Mouse (Mus musculus): ENCODE measurements around the gene Dlx1. TPM values are rescaled to one million over a fixed set of nuclear protein-coding genes. Genes with fewer than 3 reads are reported as not detected.

The Dlx1 gene
- 0.16 and 0.19 TPM in 2 replicates for polyA plus RNA-seq (2012; rRNA removed)

DNA sequence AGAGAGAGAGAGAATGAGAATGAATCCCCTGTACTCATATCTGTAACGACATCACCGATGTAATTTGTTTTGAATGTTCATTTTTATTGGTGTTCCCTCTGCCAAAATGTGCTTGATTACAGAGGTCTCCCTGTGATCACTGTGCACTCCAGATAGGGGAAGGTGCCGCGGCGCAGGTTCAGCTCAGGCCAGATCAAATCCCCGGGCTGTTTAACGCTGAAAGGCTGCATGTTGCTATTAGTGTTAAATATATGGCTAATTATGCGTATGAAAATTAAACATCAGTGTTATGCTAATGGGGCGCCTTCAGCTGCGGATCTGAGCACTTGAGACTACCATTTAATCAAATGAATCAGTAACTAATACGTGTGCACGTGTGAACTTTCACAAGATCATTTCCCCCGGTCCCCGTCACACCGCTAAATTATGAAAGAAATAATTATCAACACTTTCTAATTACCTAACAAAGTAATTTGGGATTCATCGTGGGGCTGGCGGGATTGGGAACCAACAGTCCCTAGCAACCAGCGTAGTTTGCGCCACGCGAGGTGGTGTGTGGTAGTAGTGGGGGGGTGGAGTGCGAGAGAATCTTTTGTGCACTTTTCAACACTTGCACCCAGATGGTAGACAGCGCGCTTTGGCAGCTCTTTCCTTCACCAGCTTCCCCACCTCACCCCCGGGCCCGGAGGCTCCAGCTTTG, at the start of gene Dlx1:
TSS of gene Dlx1 (plus strand) at position 100 of the 700 bp plus-strand sequence.

DNA sequence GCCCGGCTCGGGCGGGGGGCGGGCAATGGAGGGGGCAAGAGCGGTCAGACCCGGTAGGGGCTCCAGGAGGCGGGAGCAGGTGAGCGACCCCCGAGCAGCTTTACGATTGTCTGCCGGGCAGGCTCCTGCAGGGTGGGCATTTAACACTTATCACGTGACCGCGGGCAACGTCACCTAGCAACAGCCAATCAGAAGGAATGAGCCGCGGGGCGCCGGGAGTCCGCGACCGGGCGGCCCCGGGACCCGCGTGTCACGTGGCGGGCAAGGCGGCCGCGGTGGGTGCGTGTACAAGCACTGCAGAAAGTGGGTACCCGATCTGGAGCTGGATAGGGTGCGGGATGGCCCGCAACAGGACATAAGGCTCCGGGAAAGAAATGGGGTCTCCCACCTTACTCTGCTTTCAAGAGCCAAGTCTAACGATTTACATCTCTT, 18.7 kb downstream of the Dlx1 start, which contains the start of gene Dlx2:
TSS of gene Dlx2 (minus strand) at position 115 of the 432 bp plus-strand sequence.

Other genes with a start within 250 kb of the Dlx1 start
- gene Slc25a12, start 160.4 kb upstream of the Dlx1 start, polyA plus RNA-seq (2012; rRNA removed) = 13.6 and 14.7 TPM in 2 replicates
- gene Hat1, start 139.2 kb upstream of the Dlx1 start, polyA plus RNA-seq (2012; rRNA removed) = 31.8 and 35.3 TPM in 2 replicates
- 42.9 and 45.8 TPM in 2 replicates for gene Metap1d, start 74.8 kb upstream of the Dlx1 start, polyA plus RNA-seq (2012; rRNA removed)
- gene Dlx2, start 18.6 kb downstream of the Dlx1 start, polyA plus RNA-seq (2012; rRNA removed) = not detected in 2 replicates
- gene Itga6, start 217.5 kb downstream of the Dlx1 start, polyA plus RNA-seq (2012; rRNA removed) = 5.6 and 5.7 TPM in 2 replicates

Measured in liver, embryonic 18 days (tissue).